Mouse (Mus musculus) olfactory bulb, adult 2 months (tissue): ENCODE measurements around the gene Gm17490. TPM values are rescaled to one million over a fixed set of nuclear protein-coding genes. Genes with fewer than 3 reads are reported as not detected.

Experiments used
- H3K27ac ChIP-seq: fragments of 200-500 bp; 2 replicates; pipeline ENCODE4 v1.5.1; 2012; ENCODE audit warnings: low read depth, low read length; ENCODE audit not compliant: insufficient read depth
- H3K4me1 ChIP-seq: fragments of 200-500 bp; 2 replicates; pipeline ENCODE4 v1.6.1; 2012; ENCODE audit warnings: low read length; ENCODE audit not compliant: control insufficient read depth, insufficient read depth
- H3K4me3 ChIP-seq: fragments of 200-500 bp; 2 replicates; pipeline ENCODE4 v1.5.1; 2012; ENCODE audit warnings: mild to moderate bottlenecking, low read depth, low read length, moderate library complexity; ENCODE audit not compliant: insufficient read depth
- CTCF ChIP-seq: fragments of 200-500 bp; IDR thresholded peaks from 2 replicates; pipeline ENCODE4 v1.5.1; 2012; ENCODE audit warnings: low read depth, mild to moderate bottlenecking, low read length, moderate library complexity; ENCODE audit not compliant: insufficient read depth
- POLR2A ChIP-seq: fragments of 200-500 bp; IDR thresholded peaks from 2 replicates; pipeline ENCODE4 v1.6.1; 2012; ENCODE audit warnings: mild to moderate bottlenecking, low read depth, low read length, moderate library complexity; ENCODE audit not compliant: insufficient read depth
- WGBS: fragments of 180-500 bp; shearing (Covaris S2); methylation state at CpG from one replicate; pipeline ENCODE4 v1.1.7; 2018; 5-methylcytosine and 5-hydroxymethylcytosine counted together
- polyA plus RNA-seq: library from polyadenylated mRNA; stranded (reverse); fragments of >200 nt; gene quantifications from 2 replicates; pipeline ENCODE4 v1.2.4, GENCODE M21; 2012; ENCODE audit warnings: low replicate concordance; ENCODE audit not compliant: missing spikeins, insufficient read depth, insufficient read length

The Gm17490 gene
- polyA plus RNA-seq, 1 experiment, result not detected

- no peak for TF ChIP-seq CTCF
- TF ChIP-seq POLR2A, result no peak
- H3K4me3 ChIP-seq, result no peak overlapping the region
- H3K4me1 ChIP-seq, result peaks cover 3% of the 10 kb centered on the region; the same call in 1 of the 2 replicates
- no peak overlapping the region for H3K27ac ChIP-seq
Observed at GRCm38 (mm10) chr2:11604911-11605310, 21.2 kb downstream of the Gm17490 start.

- H3K4me1 ChIP-seq, result peaks cover 3% of the 10 kb centered on the region; the same call in 1 of the 2 replicates
- H3K4me3 ChIP-seq, result peak within 1 kb of the TSS; percentile 78
- H3K27ac ChIP-seq, result no peak within 1 kb of the TSS
- TF ChIP-seq CTCF (no peak), POLR2A (no peak)
- WGBS, result 90% methylated on average over 5 of the region's 5 CpGs
Observed at GRCm38 (mm10) chr2:11604053-11604452, 22.0 kb downstream of the Gm17490 start, which contains the start of gene Rbm17. Gene Rbm17, minus strand, starts transcription at chr2:11604153.

- H3K4me3 ChIP-seq, result peak overlapping the region; percentile 78
- TF ChIP-seq POLR2A, result peak; percentile 82
- peak; percentile 99 for TF ChIP-seq CTCF
- H3K27ac ChIP-seq, result no peak overlapping the region
- peaks cover 3% of the 10 kb centered on the region; the same call in 1 of the 2 replicates for H3K4me1 ChIP-seq
- under 1% methylated on average over 78 of the region's 78 CpGs for WGBS
Observed at GRCm38 (mm10) chr2:11602506-11603489, 23.3 kb downstream of the Gm17490 start.

- 85% methylated on average over 6 of the region's 6 CpGs for WGBS
- TF ChIP-seq POLR2A (no peak), CTCF (no peak)
- no peak overlapping the region for H3K27ac ChIP-seq
- no peak overlapping the region for H3K4me3 ChIP-seq
- H3K4me1 ChIP-seq, result peaks cover 3% of the 10 kb centered on the region; the same call in 1 of the 2 replicates
Observed at GRCm38 (mm10) chr2:11601795-11602194, 24.3 kb downstream of the Gm17490 start.

GRCm38 (mm10) chr2:11597906-11598305, 28.2 kb downstream of the Gm17490 start:
- 93% methylated on average over 7 of the region's 7 CpGs for WGBS
- no peak overlapping the region for H3K4me3 ChIP-seq
- H3K27ac ChIP-seq, result no peak overlapping the region
- TF ChIP-seq CTCF, result no peak
- TF ChIP-seq POLR2A, result no peak
- peaks cover 3% of the 10 kb centered on the region; the same call in 1 of the 2 replicates for H3K4me1 ChIP-seq

GRCm38 (mm10) chr2:11596690-11597089, 29.4 kb downstream of the Gm17490 start:
- Histone ChIP-seq H3K27ac (no peak overlapping the region), H3K4me3 (no peak overlapping the region), H3K4me1 (peaks cover 3% of the 10 kb centered on the region; the same call in 1 of the 2 replicates)
- TF ChIP-seq POLR2A (no peak), CTCF (no peak)
- WGBS, result 76% methylated on average over 2 of the region's 2 CpGs

GRCm38 (mm10) chr2:11587996-11588395, 38.1 kb downstream of the Gm17490 start:
- H3K27ac ChIP-seq, result no peak overlapping the region
- H3K4me1 ChIP-seq, result no peaks in the 10 kb centered on the region
- TF ChIP-seq CTCF (no peak), POLR2A (no peak)
- 94% methylated on average over 4 of the region's 4 CpGs for WGBS
- H3K4me3 ChIP-seq, result no peak overlapping the region

- TF ChIP-seq POLR2A (no peak), CTCF (no peak)
- Histone ChIP-seq H3K4me3 (no peak overlapping the region), H3K4me1 (no peaks in the 10 kb centered on the region), H3K27ac (no peak overlapping the region)
- 76% methylated on average over 4 of the region's 4 CpGs for WGBS
Observed at GRCm38 (mm10) chr2:11579399-11579798, 46.7 kb downstream of the Gm17490 start.

- TF ChIP-seq CTCF (no peak), POLR2A (no peak)
- H3K4me1 ChIP-seq, result no peaks in the 10 kb centered on the region
- H3K27ac ChIP-seq, result no peak overlapping the region
- no peak overlapping the region for H3K4me3 ChIP-seq
- WGBS, result 73% methylated on average over 6 of the region's 6 CpGs
Observed at GRCm38 (mm10) chr2:11578187-11578586, 47.9 kb downstream of the Gm17490 start.

Other genes with a start within 250 kb of the Gm17490 start
- gene Pfkfb3, start 72.2 kb downstream of the Gm17490 start, polyA plus RNA-seq, result not detected in 2 replicates
- gene Rbm17, start 22.1 kb downstream of the Gm17490 start, polyA plus RNA-seq, result not detected in 2 replicates
- gene Il2ra, start 16.5 kb upstream of the Gm17490 start, polyA plus RNA-seq, result not detected in 2 replicates
- not detected in 2 replicates for gene Il15ra, start 79.0 kb upstream of the Gm17490 start, polyA plus RNA-seq
- not detected in 2 replicates for gene Fbh1, start 151.3 kb upstream of the Gm17490 start, polyA plus RNA-seq
- not detected in 2 replicates for gene Ankrd16, start 151.6 kb upstream of the Gm17490 start, polyA plus RNA-seq